Comparison of ENCODE assay signal across 8 mouse cellular contexts in genomic region chr4:3089567-3090377, GRCm38 (mm10).
DNase-seq lines count a peak whose midpoint lies in the region; ATAC-seq lines count a peak whose summit lies in the region.

No protein-coding gene starts in this region.

- peak; percentile 77 for DNase-seq in gastrocnemius, postnatal 10 days
- DNase-seq in gastrocnemius, adult 8-10 months (ENCODE audit: low spot score in 2 of 2) = no peak
- peak; percentile 3 for DNase-seq in CD4-positive helper T cell, adult 2 months (ENCODE audit: low read depth, low spot score)
- peak; percentile 54 for DNase-seq in mesoderm, embryonic 11.5 days (ENCODE audit: low read depth, low spot score)
- no peak for DNase-seq in urinary bladder, postnatal 36 days (ENCODE audit: low spot score in 2 of 2)
- DNase-seq in thymus, adult 18-20 months = no peak
- no peak for DNase-seq in layer of hippocampus, postnatal 10 days (ENCODE audit: low spot score in 2 of 2)

- peak; percentile 68 for ATAC-seq in erythroblast, adult 5-6 weeks (replicated peaks; ENCODE audit: low FRiP score, poor library complexity, severe bottlenecking)

Comparison
In these comparisons a context has a peak if more than half of its experiments do, and no peak if none do; other contexts are left out.
1. DNase-seq: peak in gastrocnemius, postnatal 10 days (single experiment), CD4-positive helper T cell, adult 2 months (single experiment) and mesoderm, embryonic 11.5 days (single experiment); none in gastrocnemius, adult 8-10 months (0 of 2), urinary bladder, postnatal 36 days (0 of 2), thymus, adult 18-20 months (0 of 2) and layer of hippocampus, postnatal 10 days (0 of 2).